Mouse (Mus musculus) spleen, adult 2 months (tissue): ENCODE results near the gene M1ap. TPM values are rescaled to one million over a fixed set of nuclear protein-coding genes. Genes with fewer than 3 reads are reported as not detected.

Source experiments
- DNase-seq, 2 experiments: peaks; one replicate each; pipeline versions ENCODE4 v3.0.0 to v3.0.0-alpha.2; 2012 to 2021; ENCODE audit warnings: low spot score in 2 of 2, low read depth in 1 of 2
- H3K27ac ChIP-seq: fragments of 200-500 bp; 2 replicates; pipeline ENCODE4 v1.5.1; 2012; ENCODE audit warnings: low read length, inconsistent platforms; ENCODE audit not compliant: insufficient read depth
- H3K27me3 ChIP-seq: fragments of 200-500 bp; 2 replicates; pipeline ENCODE4 v1.6.1; 2012; ENCODE audit warnings: mild to moderate bottlenecking, moderate library complexity, low read length, inconsistent platforms; ENCODE audit not compliant: control insufficient read depth, insufficient read depth
- H3K36me3 ChIP-seq: fragments of 200-500 bp; 2 replicates; pipeline ENCODE4 v1.6.1; 2012; ENCODE audit warnings: mild to moderate bottlenecking, low read length, inconsistent platforms; ENCODE audit not compliant: control insufficient read depth, insufficient read depth
- H3K4me1 ChIP-seq: fragments of 200-500 bp; 2 replicates; pipeline ENCODE4 v1.6.1; 2011; ENCODE audit warnings: inconsistent platforms; ENCODE audit not compliant: control insufficient read depth, insufficient read depth, insufficient read length
- H3K4me3 ChIP-seq: fragments of 200-500 bp; 2 replicates; pipeline ENCODE4 v1.5.1; 2011; ENCODE audit warnings: mild to moderate bottlenecking, inconsistent platforms; ENCODE audit not compliant: insufficient read depth, insufficient read length; ENCODE audit errors: extremely low read depth
- CTCF ChIP-seq: fragments of 200-500 bp; IDR thresholded peaks from 2 replicates; pipeline ENCODE4 v1.5.1; 2011; ENCODE audit warnings: mild to moderate bottlenecking, inconsistent platforms; ENCODE audit not compliant: insufficient read depth, insufficient read length, insufficient replicate concordance; ENCODE audit errors: extremely low read depth
- POLR2A ChIP-seq: fragments of 200-500 bp; IDR thresholded peaks from 2 replicates; pipeline ENCODE4 v1.6.1; 2011; ENCODE audit warnings: low read depth, low read length, inconsistent platforms
- WGBS: fragments of 180-500 bp; shearing (Covaris S2); methylation state at CpG from one replicate; pipeline ENCODE4 v1.1.7; 2018; 5-methylcytosine and 5-hydroxymethylcytosine counted together
- polyA plus RNA-seq: library from polyadenylated mRNA; depleted of rRNA; stranded (reverse); fragments of >200 nt; gene quantifications from 2 replicates; pipeline ENCODE4 v1.2.3, GENCODE M21; 2012

M1ap gene
- polyA plus RNA-seq, 1 experiment: 2.6 TPM

DNA sequence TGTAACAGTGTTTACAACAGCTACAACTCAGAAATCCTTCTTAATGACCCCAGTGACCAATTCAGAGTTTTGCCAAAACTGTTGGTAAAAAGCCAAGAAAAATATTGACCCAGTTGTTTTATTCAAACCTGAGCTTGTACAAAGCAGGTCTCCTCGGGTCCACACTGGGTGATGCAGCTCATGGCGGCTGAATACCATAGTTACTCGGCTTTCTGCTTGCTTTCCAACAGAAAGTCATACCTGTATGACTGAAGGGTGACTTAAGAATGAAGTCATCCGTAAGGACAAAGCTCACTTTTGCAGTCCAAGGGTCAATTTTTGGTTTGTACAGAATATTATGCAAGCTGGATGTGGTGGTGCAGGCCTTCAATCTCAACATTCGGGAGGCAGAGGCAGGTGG lies 19.1 kb upstream of the M1ap start:
- Histone ChIP-seq H3K4me1 (no peaks in the 10 kb centered on the region), H3K27ac (no peak overlapping the region), H3K36me3 (no peaks in the 10 kb centered on the region), H3K27me3 (no peaks in the 10 kb centered on the region), H3K4me3 (no peak overlapping the region)
- WGBS: 83% methylated on average over 5 of the region's 5 CpGs
- no peak for TF ChIP-seq CTCF
- TF ChIP-seq POLR2A: no peak
- no peak for DNase-seq

DNA sequence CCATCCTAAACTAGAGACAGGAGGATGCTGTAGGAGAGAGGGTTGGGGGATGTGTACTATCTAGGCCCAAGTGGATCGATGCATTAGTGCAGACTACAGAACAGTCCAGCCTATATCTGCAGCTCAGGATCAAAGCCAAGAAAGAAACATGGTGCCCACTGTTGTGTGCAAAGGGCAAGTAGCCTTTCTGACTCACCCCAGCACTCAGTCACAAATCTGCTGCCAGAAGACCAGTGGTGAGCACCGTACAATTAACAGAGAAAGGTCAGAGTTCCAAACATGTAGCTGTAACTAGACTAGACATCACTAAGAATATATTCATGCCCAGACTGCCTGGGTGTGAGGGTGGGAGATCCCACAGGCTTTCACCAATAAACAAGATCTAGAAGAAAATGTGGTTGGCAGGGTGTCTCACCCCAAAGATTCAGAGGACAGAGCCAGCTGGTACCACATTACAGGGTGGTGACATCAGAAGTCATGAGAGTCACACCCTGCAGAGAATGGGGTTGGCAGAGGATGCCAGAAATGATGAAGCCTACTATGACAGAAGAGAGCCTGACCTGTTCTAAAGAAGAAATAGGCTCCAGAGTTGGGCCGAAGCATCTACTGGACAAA lies 12.0 kb upstream of the M1ap start:
- Histone ChIP-seq H3K27ac (no peak overlapping the region), H3K36me3 (no peaks in the 10 kb centered on the region), H3K27me3 (peaks cover 4% of the 10 kb centered on the region), H3K4me3 (no peak overlapping the region), H3K4me1 (no peaks in the 10 kb centered on the region)
- WGBS: 88% methylated on average over 3 of the region's 3 CpGs
- no peak for DNase-seq
- no peak for TF ChIP-seq CTCF
- TF ChIP-seq POLR2A: no peak

DNA sequence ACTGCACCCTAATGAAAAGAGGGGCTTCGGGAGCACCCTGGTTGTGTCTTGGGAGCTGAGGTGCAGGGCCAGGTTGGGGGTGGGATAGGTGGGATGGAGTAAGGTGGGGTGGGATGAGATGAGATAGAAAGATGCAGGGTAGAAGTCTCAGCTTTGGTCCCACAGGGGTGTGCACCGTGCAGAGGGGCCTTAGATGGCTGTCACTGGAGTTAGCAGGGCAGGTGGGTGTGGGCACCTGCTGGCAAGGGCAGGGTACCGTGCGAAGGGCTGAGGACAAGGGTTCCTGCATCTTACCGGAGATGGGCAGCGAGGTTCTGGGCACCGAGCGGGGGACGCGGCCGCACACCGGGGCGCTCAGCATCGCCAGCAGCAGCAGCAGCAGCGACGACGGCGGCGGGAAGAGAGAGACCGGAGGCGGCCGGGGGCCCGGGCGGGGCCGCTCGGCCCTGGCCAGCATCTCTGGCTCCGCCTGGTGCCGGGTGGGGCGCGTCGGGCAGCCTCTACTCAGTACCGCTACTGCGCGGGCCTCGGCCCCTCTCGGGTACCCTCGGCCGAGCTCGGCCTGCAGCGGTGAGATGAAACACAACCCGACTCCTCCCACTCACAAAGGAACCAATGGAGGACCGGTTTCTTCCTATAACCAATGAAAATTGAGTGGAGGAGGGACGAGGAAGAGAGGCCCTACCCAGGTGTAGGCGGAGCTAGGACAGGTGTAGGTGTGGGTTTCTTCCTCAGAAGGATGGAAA lies 7.4 kb upstream of the M1ap start, which contains the start of gene Sema4f:
Gene Sema4f, minus strand, starts transcription at position 603 of the 746 bp plus-strand sequence.
- WGBS: 6% methylated on average over 44 of the region's 44 CpGs
- peak within 1 kb of the TSS; percentile 46 for H3K4me3 ChIP-seq

DNA sequence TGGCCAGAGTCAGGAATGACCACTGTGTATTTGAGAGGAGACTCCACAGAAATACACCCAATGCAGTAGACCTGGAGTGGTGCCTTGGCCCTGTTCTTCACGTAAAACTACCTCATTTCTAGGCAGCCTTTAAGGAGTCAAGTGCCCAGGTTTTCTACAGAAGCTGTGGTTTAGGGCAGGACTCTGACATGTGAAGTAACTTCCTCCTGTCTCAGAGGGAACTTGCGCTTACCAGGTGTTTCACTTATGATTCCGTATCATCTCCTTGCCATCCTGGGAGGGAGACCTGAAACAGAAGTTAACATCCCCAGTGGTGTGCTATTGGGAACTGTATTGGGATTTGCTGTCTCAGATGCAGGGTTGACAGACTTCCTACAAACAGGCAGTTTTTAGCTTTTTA lies 5.9 kb upstream of the M1ap start:
- Histone ChIP-seq H3K4me1 (no peaks in the 10 kb centered on the region), H3K36me3 (no peaks in the 10 kb centered on the region), H3K27me3 (peaks cover 4% of the 10 kb centered on the region), H3K4me3 (no peak overlapping the region), H3K27ac (no peak overlapping the region)
- TF ChIP-seq CTCF: no peak
- no peak for TF ChIP-seq POLR2A
- no peak for DNase-seq
- 15% methylated on average over 3 of the region's 3 CpGs for WGBS

More for the DNA sequence above, 7.4 kb upstream of the M1ap start, which contains the start of gene Sema4f:
- peak; percentile 27 to 36 for DNase-seq
- no peak within 1 kb of the TSS for H3K27ac ChIP-seq
- TF ChIP-seq CTCF (no peak), POLR2A (no peak)
- no peaks in the 10 kb centered on the region for H3K4me1 ChIP-seq
- H3K36me3 ChIP-seq: no peaks in the 10 kb centered on the region
- H3K27me3 ChIP-seq: peaks cover 4% of the 10 kb centered on the region

DNA sequence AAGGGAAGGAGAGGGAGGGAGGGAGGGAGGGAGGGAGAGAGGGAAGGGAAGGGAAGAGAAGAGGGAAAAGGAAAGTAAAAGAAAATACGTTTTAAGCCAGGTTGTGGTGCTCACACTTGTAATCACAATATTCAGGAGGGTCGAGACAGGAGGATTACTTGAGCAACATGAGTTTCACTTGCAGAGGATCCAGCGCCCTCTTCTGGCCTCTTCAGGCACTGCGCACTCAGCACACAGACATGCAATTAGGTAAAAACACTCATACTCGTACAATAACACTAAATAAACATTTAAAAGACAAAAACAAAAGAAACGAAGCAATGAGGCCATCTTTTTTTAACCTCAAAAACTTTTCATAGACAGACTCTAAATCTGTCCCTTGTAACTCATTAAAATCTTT lies 952 bp upstream of the M1ap start:
- peak; percentile 4; the same call in 1 of the 2 replicates for TF ChIP-seq CTCF
- TF ChIP-seq POLR2A: no peak
- no peak for DNase-seq

DNA sequence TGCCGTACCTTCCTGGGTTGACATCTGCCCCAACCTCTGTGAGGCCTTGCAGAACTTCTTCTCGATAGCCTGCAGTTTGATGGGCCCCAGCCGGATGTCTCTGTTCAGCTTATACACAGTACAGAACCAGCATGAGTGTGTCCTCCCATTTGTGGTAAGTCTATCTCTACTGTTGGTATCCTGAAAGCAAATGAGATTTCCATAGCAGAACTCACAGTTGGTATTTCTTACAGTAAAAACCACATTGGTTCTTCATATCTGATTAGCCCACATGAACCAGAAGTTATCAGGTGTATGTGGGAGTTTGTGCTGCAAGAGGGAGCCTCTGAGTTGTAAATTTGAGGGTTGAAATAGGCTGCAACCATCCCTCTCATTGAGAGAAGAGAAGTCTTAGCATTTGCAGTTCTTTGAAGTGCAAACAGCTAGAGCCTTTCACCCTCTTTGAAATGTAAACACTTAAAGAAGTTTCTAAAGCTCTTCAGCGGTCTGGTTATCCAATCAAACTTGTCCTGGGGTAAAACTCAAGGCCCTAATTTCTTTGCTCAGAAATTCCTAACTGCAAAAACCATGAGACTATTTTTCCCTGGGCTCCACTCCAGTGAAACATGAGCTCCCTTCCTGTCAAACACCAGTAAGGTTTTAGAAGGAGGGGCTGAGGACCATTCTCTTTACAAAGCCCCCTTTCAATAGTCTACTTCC lies 10.0 kb downstream of the M1ap start:
- Histone ChIP-seq H3K27ac (no peak overlapping the region), H3K27me3 (no peaks in the 10 kb centered on the region; the same call in 1 of the 2 replicates), H3K4me1 (no peaks in the 10 kb centered on the region), H3K4me3 (no peak overlapping the region), H3K36me3 (no peaks in the 10 kb centered on the region)
- no peak for DNase-seq
- 62% methylated on average over 4 of the region's 4 CpGs for WGBS
- TF ChIP-seq CTCF (no peak), POLR2A (no peak)

More for the DNA sequence above, 952 bp upstream of the M1ap start:
- Histone ChIP-seq H3K27me3 (no peaks in the 10 kb centered on the region), H3K36me3 (no peaks in the 10 kb centered on the region), H3K4me1 (no peaks in the 10 kb centered on the region), H3K4me3 (no peak overlapping the region), H3K27ac (no peak overlapping the region)
- 61% methylated on average over 6 of the region's 6 CpGs for WGBS

DNA sequence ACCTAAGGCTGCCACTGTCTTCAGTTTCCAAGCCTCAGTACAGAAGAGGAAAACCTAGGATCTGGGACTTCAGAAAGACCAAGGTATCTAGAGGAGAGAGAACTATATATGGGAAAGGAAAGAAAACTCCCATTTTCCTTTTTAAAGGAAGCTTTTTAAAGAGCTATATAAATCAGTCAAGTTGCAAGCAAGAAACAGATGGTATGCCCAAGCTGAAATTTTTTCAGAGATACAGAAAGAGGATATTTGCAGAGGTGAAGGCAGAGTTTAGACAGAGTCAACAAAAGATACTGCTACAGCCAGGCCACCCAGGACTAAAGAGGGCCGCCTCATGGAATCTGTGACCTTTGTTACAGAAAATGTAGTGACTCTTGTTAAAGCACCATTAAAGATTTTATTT lies 15.0 kb downstream of the M1ap start:
- Histone ChIP-seq H3K4me1 (no peaks in the 10 kb centered on the region), H3K27ac (no peak overlapping the region), H3K4me3 (no peak overlapping the region), H3K36me3 (no peaks in the 10 kb centered on the region), H3K27me3 (no peaks in the 10 kb centered on the region; the same call in 1 of the 2 replicates)
- no peak for TF ChIP-seq CTCF
- TF ChIP-seq POLR2A: no peak
- WGBS: 90% methylated on average over 1 of the region's 1 CpGs
- no peak for DNase-seq
